Mouse (Mus musculus): Measurements from ENCODE around the gene Ugt1a7c. TPM values are rescaled to one million over a fixed set of nuclear protein-coding genes. Genes with fewer than 3 reads are reported as not detected.
"Not testable (repeated sequence)": the region's sequence is repeated elsewhere in the genome, so short reads cannot be mapped to it uniquely, and the experiment has no call there.

Gene Ugt1a7c
- total RNA-seq, 1 experiment from 2014 or later, result 0.61 TPM

DNA sequence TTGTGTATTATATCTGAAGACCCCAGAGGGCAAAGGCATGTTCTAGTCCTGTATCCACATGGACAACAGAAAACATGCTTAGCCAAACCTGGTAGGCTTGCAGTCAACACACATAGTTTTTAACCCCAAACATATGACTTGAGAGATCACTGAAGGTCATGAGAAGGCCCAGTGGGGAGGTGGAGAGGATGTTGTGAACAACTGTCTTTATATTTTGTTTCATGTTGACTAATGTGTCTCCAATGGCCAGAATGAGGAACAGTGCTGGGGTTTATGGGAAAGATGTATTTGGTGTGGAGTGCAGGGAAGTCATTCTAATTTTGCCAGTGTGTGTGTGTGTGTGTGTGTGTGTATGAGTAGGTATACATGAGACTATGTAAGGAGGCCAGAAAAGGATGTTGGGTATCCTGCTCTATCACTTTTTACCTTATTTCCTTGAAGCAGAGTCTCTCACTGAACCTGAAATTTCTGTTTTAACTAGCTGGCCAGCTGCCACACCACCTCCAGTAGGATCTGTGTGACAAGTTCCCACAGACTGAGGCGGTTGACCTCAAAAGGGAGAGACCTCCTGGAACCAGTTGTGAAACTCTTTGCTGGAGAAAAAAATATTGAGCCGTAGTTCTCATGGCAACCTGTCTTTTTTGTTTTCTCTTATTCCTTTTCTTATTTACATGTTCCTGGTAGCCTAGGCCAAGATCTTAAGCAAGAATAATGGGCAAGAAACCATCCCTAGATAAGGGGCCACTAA is 129.3 kb downstream of the Ugt1a7c start:
- no peak for DNase-seq

DNA sequence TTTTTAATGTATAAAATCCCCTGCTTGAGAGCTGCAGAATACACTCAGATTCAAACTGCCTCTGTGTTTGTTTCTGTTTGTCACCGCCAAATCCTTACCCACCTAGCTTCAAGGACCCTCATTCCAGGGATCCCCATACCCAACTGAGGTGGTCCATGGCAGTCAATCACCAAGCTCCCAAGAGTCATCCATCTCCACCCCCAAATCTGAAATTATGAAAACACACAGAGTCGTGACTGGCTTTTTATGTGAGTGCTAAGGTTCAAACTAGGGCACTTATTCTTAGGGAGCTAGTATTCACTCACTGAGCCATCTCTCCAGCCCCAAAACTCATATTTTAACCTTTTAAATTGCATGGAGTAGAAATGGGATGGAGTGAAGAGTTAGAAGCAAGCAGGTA is 130.4 kb downstream of the Ugt1a7c start:
- not testable (repeated sequence) for DNase-seq

DNA sequence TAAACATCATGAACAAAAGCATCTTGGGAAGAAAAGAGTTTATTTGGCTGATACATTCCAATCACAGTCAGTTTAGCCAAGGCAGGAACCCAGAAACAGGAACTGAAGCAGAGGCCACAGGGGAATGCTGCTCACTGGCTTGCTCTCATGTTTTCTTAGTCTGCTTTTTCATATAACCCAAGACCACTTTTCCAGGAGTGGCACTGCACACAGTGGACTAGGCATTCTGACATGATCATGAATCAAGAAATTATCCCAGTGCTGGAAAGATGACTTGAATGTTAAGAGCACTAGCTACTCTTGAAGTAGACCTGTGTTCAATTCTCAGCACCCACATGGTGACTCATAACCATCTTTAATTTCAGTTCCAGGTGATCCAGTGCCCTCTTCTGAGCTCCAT is 130.9 kb downstream of the Ugt1a7c start:
- no peak for DNase-seq

DNA sequence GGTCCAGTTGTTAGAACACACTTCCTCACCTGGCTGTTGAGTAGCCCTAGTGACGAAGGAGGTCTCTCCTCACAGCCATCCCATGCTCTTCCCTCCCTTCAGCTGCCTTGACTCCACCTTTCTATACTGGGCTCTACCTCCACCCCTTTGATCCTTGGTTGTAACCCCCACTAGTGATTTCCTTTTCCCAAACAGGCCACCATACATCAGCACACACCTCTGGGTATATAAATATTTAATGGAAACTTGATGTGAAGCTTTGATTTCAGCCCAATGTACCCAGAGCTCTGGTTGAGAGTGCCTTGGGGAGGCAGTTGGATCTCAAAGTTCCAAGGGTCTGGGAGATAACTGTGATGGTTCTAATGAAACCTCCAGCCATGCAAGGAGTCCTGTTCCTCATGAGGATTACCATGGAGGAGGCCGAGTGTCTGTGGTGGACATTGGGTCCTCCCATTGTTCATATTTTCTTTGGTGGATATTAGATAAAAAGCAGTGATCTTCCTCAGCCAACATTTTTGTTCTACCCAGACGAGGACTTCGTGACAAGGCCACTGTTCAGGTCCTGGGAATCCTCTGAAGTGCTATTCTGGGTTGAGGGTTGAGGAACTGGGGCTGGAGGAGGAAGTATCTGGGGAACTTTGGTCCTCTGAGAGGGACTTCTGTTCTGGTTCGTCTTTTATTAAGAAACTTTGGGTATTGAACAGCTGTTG is 132.0 kb downstream of the Ugt1a7c start, which contains the start of gene Mroh2a:
Mroh2a (plus strand) TSS at position 317 of the 710 bp plus-strand sequence.
- DNase-seq, result no peak

DNA sequence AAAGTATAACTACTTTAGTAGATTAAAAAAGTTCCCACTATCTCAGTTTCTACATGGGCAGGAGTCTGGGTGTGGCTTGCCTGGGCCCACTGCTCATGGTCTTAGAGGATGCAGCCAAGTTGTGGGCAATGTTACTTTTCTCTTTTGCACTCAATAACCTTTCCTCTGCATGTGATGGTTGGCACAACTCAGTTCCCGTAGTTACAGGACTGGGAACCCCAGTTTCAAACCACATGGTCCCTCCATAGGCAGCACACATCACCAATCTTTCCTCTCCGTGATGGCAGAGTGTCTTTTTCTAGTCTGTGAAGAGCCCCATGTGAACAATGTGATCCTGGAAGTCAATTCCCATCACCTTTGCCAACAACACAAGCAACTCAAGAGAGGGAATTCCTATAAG is 132.6 kb downstream of the Ugt1a7c start:
- no peak for DNase-seq

DNA sequence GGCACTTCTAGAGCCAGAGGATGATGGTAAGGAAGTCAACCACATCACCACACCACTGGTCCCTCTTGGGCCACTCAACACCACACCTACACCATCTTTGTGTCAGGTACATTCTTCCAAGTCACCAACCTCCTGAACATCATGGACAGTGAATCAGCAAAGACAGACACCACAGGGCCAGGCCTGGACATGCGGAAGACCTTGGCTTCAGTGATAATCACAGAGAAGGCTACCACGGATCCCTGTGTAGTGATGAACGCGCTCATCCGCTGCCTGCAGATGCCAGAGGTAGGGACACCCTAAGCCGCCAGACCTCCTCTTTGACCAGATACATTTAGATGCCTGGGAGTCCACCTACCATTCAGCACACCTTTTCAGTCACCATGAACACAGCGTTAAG is 133.3 kb downstream of the Ugt1a7c start:
- no peak for DNase-seq

DNA sequence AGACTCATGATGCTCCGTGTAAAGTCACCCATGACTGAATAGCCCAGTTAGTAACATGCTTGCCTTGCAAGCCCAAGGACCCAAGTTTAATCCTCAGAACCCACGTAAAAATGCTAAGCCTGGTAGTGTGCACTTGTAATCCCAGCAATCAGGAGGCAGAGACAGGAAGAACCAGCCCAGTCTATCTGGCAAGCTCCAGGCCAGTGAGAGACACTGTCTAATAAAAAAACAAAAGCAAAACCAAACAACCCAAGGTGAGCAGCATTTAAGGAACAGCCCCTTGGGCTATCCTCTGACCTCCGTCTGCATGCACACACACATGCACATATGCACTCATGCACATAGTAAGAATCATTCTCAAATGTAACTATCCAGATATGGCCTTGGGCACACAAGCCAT is 134.7 kb downstream of the Ugt1a7c start:
- DNase-seq, result no peak

DNA sequence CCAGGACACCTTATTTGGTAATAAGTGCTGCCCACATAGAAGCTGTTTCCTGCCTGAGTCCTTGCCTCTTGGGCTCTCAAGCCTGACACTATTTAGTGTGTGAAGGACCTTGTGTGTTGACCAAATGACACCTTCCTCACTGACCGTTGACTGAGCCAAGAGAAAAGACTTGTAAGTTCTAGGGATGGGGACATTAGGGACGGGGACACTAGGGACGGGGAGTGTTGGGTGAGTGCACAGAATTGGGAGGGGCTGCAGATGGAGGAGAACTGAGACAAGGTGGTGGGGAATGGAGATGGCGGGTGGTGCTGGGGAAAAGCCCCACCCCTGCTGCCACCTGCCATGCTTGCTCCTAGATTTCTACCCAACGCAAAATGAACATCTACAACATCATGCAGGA is 135.1 kb downstream of the Ugt1a7c start:
- DNase-seq, result no peak

DNA sequence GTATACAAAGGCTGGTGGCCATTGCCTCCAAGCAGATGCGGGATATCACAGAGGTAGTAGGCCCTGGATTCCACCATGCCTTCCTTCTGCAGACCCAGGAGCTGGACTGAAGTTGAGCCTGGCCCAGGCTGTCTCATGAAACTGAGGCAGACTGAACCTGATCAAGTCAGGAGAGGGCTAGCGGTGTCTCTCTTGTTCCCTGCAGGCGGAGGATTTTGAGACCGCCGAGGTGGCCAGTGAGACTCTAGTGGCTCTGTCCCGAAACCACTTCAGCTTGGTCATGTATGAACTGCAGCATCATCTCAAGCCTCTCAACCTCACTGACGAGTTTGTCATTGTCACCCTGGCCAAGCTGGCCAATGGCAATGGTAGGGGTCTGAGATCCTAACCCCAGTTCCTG is 135.6 kb downstream of the Ugt1a7c start:
- no peak for DNase-seq

DNA sequence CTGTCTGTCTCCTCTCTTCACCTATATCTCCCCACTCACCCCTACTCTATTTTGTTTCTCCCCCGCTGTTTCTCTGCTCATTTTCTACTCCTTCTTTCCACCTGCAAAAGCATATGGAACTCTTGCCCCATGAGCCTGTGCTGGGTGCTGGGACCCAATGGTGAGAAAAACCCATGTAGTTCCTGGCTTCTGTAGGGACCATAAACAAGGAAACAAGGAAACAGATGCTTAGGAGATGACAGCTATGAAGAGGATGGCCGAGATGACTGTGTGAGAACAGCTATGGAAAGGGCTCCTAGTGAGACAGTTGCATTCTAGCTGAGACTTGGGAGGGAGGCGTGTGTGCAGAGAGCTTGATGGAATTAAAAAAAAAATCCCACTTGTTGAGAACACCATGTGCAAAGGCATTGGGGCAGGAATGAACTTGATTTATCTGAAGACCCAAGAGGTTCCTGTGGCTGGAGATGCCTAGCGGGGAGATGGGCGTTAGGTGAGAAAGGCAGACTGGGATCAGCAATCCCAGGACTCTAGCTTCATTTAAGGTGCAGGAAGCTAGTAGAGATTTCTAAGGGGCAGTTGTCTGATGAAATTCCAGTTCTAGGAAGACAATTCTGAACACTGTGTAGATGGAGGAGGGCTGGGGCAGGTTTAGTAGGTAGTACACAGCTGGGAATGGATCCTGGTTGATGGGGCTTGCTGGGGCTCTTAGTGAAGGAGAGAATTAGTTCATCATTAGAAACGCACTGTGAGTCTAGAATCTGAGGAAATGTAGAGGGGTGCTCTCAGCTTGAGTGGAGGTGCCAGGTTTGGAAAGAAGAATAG is 136.3 kb downstream of the Ugt1a7c start:
- DNase-seq, result no peak

DNA sequence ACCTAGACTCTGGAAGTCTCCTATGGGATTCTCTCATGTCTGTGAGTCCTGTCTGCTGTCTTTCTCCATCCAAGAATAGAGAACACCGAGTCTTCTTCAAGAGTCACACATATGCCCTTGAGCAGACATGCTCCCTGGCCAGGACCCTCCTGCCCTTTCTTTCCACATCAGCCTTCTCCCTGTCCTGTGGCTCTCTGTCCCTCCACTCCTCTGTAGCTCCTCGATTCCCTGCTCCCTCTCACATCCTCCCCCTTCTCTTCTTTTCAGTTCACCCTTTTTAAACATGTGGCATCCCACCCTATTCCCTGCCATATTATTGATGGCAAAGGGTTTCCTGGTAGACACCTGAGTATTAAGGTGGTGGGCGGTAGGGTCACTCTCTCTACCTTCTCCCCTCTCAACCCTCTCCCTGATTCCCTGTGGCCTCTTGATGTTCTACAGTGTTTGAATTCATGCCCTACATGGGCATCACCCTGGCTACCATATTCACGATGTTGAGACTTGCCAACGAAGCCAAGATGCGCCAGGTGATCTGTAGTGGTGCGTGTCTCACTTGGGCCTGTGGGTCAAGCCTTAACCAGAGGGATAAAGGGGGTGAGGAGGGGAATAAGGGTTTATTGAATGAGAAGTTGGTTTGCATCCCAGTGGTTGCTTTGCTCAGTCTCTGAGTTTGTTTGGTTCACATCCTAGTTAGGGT is 137.1 kb downstream of the Ugt1a7c start:
- no peak for DNase-seq

DNA sequence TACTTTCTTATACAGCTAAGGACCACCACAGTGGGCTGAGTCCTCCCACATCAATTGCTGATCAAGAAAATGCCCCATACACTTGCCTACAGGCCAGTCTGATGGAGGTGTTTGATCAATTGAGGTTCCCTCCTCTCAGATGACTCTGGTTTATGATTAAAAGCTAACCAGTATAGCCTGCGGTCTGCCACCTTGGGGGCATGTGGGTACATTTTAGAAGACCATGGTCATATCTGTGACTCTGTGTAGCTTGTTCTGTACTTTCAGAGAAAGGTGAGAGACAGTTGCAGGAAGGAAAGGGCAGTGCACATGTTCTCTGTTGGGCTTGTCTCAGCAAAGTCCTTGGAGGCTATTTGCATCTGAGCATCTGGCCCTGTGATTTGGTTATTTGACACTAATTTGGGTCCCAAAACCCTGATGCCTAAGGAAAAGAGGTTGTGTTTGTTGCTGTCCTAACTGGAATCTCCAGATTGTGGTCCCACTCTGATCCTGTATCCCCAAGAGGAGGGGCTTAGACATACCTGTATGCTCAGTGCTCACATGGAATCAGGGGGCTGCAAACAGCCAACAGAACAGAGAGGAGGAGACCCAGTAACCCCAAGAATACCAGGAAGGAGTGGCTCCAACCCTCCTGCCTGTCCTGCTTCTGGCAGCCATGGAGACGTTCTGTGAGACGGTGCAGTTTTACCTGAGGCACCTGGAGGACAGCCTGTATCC is 138.0 kb downstream of the Ugt1a7c start:
- DNase-seq, result no peak

DNA sequence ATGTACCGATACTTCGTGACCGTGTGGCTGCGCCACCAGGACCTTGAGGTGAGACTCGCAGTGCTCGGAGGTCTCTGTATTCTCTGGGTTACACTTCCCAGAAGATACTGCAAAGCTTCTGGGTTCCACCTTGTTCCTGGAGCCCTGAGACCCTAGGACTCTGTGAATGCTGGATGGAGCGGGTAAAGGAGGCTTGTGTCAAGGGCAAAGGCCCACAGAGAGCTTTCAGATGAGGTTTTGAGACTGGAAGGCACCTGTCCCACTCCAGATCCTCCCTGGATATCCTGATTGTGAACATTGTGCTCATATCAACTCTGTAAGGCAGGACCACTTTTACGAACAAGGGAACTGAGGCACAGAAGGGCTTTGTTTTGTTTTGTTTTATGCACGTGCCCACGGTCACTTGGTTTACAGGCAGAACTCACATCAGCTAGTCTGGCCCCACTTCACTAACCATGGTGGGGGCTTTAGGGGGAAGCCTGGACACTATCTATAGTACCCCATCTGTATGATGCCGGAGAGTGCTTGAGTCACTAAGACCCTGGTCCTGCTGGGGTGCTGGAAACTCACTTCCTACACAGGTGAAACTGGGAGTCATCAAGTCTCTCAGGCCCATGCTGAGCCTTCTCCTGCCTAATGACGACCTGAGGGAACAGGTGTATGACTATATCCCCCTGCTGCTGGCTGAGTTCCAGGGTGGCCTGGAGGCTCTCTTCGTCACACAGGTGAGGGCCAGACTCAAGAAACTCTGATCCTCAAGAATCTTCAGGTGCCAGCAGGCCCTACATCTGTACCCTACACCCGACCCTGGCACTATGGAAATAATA is 138.8 kb downstream of the Ugt1a7c start:
- no peak for DNase-seq

DNA sequence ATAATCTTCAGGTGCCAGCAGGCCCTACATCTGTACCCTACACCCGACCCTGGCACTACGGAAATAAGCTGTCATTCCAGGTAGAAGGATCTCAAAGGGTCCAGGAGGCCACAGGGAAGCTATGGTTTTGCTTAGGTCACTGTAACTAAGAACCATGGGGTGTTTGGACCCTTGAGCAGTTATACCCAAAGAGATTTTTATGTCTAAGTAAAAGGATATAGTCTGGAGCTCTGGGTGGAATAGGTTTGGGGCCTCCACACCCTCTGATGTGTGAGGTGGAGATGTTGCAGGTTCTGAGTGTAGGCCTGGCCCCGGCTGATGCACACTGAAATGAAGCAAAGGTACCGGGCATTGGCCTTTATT is 139.4 kb downstream of the Ugt1a7c start:
- DNase-seq, result no peak

DNA sequence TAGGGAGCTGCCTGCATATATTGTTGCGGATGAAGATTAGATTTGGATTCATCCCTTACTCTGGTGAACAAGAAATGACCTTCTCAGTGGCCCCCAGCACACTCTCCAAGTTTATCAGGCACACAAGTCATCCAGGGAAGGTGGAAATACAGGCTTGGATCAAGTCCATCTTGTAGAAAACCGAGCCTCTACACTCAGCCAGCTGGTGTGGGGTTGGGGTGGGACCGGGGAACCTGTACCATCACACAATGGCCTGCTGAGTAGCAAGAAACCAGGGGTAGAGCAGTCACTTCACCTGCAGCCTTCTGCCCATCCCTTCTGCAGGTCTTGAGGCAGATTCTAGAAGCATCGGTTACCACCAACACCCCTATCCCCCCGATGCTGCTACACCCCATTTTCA is 139.8 kb downstream of the Ugt1a7c start:
- DNase-seq, result no peak

DNA sequence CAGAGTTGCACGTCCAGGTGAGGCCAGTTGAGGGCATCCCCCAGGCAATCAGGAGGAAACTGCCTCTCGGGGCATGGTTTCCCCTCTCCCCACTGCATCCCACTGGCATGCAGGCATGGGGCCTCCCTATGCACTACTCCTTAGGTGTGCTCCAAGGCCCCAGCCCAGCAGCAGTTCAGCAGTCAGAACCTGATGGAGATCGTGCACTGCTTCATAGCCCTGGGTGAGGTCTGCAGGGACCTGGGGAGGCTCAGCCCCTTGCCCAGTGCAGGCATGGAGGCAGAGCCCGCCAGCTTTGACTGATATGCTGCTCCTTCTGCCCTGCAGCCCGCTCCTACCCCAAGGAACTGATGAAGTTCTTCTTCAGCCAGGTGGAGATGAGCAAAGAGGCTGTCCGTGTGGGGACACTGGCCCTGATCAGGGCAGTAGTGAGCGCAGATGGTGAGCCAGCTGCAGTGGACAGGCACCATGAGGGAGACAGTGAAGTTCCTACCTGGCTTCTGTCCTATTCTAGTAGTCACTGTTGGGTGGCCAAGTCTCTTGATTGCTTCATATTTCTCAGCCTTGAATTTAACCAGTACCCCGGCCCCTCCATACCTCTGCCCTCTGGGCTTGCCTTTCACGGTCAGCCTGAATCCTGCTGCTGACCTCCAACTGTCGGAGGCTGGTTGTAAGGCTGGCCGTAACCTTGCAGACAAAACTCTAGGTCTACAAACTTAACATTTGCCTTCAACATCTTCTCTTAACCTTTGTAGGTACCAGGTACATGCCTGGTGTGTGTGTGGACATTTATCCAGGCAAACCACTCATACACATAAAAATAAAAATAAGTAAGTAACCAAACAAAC is 140.4 kb downstream of the Ugt1a7c start:
- no peak for DNase-seq

DNA sequence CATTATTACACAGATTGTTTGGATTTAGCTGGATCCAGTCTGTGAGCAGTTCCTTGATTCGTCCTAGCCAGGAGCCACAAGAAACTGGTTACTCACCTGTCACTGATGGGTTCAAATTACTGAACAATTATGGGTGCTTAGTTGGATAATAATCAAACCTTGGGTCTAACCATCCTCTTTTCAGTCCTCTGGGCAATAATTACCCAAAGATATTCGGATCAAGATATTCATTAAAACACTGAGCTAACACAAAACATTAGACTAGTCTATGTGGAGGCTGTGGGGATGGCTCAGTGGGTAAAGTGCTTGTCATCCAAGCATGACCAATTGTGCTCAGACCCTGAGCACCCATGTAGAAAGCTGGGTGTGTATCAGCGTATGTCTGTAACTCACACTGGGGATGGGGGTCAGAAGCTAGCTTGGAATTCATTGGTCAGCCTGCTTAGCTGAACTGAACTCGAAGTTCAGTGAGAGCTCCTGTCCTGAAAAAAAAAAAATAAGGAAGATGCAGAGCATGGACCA is 141.1 kb downstream of the Ugt1a7c start:
- DNase-seq, result no peak

DNA sequence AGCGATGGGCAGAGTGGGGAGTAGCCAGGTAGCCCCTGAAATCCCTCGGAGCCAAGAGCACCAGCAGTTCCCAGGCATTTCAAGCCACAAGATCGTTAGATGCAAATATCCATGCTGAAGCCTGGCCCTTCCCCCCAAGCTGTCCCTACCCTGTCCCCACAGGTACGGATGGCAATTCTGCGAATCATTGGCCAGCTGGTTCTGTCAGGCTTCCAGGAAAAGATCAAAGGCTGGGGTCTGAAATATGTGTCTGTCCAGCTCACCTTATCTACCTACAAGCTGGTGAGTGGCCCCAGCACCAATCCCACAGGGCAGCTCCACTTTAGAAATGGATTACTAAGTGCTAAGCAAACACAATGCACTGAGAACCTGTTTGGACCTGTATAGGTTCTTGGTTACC is 142.4 kb downstream of the Ugt1a7c start:
- DNase-seq, result no peak

DNA sequence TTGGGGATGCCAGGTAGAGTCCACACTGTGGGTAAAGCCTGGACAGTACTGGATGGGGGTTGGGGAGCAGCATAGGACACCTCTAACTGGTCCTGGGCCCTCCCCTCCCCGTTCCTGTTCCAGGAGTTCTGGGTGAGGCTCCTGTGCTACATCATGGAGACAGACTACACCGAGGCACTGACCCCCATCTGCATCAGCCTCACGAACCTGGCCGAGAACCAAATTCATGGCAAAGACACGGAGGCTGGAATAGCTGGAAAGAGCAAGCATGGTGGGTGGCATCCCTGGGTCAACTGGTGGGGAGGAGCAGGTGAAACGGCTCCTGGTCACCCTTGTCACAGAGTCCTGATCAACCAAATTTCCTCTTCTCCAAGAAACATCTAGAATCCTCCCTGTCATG is 143.9 kb downstream of the Ugt1a7c start:
- DNase-seq, result no peak

DNA sequence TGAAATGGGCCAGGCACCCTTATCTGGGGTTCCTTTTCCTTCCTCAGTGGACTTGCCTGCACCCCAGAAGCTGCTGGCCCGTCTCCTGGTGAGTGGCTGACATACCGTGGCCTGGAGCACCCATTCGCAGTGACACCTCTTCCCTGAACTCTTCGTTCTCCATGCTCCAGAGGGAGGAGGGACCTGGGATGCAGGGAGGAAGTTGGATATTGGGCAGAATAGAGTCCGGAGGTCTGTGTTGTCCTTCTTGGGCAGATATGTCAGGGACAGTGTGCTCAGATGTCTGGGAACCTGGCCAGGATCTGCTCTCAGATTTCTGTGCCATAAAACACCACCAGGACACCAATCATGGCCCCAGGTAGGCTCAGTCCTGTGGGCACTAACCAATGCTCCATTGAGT is 145.2 kb downstream of the Ugt1a7c start:
- DNase-seq, result no peak
